Mouse (Mus musculus): ENCODE results near the gene Mybph.

DNA sequence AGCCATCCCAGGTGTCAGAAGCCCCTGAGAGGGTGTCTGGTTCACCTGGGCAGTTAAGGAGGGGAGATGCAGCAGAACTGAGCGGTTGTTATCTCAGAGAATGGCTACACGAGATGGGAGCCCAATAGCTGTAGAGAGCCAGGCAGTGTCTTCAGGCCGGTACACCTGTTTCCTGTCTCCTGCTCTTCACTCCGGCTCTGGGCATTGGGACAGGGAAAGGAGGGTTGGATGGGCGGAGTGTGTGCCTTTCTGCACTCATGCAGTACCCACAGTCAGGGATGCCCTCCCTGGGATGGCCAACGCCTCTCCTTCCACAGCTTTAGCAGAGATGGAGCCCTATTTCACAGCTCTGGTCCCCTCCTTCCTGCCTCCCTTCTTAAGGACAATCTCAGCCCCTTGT, 17.8 kb downstream of the Mybph start:
- TF ChIP-seq CTCF (IDR thresholded peaks at IDR 0.05; ENCODE audit: low read depth) (no peak), EP300 (IDR thresholded peaks at IDR 0.05; ENCODE audit: low read depth) (no peak)

All from liver, postnatal 0 days (tissue).